Mouse (Mus musculus) cerebellum, postnatal 36 days (tissue): ENCODE data around the gene Spcs2.

Source experiments
- DNase-seq, 2 experiments: peaks; one replicate each; pipeline ENCODE4 v3.0.0; 2021 to 2022; ENCODE audit warnings: mixed read lengths in 2 of 2

The Spcs2 gene

DNA sequence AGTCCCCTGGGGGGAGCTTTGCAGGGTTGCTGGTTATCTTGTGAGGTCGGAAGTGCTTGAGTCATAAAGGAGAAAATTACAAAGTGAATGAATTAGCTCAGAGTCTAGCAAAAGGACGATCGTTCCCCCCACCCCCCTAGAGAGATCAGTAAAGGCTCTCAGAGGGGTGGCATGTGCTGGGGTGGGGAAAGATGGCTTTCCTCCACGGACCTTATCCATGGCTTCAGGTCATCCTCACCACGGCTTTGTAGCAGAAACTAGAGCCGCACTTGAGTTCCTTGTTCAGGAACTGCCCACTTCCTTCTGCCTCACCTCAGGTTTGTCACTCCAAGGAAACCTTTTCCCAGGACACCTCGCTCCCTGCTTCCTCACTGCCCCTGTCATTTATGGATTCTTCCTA, at the start of gene Spcs2:
Spcs2 (minus strand) TSS at position 101 of the 400 bp plus-strand sequence.
- no peak for DNase-seq

DNA sequence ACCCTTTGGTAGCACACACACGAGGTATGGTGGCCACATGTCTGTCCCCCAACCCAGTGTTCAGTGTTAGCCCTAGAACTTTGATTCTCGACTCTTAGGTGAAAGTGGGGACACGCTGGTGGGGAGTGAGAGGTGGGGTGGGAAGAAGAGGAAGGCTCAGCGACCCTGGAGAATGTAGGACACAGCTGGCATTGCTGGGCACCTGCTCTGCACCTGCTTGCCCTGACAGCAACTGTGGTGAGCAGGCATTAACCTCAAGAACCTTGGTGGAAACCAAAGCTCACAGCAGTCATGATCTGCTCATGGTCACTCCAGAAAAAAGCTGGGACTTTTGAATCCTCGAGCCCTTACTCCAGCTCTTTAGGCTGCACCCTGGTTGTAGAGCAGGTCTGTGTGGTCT, 47.8 kb upstream of the Spcs2 start:
- no peak for DNase-seq

DNA sequence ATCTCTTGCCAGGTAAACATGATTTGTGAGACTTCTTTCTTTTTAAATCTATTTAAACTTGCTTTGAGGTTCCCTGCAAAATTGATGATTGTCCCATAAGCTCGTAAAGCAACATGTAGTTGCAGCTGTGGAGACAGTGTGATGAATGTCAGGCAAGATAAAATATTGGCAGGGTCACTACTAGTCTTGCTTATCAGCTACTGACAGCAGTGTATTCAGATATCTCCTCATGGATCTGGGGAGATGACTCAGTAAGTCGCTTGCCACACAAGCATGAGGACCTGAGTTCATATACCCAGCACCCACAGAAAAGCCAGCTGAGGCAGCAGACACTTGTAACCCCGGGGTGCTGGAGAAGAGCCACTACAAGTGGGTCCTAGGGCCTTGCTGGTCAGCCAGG, 44.2 kb upstream of the Spcs2 start:
- no peak for DNase-seq

DNA sequence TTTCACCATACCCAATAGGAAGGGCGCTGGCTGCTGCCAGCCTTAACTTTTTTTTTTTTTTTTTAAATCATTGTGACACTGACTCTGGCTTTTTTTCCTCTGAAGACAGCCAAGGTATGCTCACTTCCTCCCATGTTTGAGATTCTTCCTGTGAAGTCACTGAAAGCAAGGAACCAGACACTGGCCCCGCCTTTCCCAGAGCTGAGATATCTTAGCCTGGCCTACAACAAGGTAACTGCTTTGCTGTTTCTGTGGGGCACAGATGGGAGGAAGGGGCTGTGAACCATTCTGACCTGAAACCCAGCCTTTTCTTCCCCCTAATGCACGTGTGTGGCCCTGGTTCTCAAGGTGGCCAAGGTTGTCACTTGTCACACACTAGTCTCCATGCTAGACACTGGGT, 43.1 kb upstream of the Spcs2 start:
- DNase-seq = no peak

DNA sequence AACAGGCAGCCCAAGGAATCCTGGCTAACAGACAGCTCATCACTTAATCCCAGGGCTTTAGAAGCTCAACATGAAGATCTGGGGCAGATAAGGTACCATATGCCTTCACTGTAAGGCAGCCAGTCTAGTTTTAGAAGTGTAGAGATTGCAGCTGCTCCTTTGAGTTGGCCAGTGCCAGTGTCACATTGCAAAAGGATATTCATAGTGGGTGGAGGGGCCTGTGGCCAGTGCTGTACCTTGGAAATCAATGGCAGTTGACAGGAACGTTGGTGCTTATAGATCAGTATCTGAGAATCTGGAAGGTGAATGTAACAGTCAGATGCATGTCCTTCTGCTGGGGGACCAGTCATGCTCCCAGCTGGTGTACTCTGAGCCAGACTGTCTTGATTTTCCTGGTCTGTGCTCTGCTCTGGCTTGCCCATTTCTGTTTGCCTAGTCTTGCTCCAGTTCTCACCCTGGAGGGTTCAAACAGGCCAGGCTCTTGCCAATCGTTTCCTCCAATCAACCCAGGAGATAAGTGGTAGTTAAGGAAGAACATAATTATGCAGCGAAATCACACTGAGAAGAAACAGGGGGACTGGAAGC, 41.3 kb upstream of the Spcs2 start:
- DNase-seq = no peak

DNA sequence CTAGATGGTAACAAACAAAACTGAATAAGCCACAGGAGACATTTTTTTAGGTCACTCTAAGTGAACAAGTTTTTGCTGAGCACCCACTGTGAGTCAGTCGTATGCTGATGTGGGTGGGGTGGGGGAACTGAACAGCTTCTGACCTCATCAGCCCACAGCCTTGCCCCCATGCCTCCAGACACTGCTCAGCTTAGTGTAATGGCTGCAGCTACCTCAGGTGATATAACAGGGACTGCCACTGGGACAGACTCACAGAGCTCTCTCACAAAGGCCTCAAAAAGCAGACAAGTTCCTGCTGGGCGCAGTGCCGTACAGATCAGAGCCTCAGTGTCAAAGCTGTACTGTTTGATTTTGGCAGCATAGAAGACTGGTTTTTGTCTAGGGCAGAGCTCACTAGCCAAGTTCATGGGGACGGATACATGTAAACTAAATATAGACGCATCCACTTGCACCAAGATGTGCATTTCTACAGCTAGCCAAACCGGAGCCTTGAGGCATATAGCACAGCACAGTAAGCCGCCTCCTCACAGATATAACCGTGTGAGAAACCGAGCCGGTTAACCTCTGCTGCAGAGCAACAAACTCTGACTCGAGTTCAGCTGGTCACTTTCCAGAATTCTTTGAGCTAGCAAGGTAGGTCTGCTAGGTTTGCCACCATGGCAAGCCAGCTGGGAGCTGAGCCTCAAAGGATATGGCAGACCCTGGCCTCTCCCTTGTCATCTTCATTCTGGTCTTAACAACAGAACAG, 39.8 kb upstream of the Spcs2 start:
- no peak for DNase-seq

DNA sequence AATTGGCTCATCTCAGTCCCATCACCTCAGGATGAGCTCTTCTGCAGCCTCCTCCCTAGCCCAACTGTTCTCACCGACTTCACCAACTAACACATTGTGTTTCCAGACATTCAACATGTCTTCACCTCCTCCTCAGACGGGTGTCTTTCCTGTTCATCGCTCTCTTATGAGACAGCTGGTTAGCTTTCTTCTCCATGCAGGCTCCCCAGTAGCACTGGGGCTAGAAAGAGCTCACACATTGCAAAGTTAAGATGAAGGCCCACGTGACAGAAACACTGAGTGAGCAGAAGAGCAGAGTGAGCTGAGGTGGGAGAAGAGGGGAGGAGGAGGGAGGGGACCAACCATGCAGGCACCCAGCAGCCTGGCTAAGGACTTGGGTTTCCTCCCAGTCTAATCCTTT, 38.9 kb upstream of the Spcs2 start:
- no peak for DNase-seq

DNA sequence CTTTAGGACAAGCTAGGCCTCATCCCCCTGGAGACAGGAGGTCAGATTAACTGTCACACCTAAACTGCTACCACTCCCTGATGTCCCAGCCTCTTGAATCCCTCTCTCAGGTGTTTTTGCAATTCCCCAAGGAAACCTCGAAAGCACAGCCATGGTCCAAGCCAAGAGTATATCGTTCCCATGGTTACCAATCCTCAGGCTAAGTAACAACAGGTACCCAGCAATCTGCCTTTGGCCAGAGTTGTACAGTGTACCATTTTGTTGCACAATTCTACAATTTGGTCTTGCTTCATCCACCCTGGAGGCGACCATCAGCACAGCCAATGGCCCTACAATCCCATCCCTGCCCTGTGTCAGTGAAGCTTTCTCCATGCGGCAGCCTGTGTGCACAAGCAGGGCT, 33.6 kb upstream of the Spcs2 start:
- no peak for DNase-seq

DNA sequence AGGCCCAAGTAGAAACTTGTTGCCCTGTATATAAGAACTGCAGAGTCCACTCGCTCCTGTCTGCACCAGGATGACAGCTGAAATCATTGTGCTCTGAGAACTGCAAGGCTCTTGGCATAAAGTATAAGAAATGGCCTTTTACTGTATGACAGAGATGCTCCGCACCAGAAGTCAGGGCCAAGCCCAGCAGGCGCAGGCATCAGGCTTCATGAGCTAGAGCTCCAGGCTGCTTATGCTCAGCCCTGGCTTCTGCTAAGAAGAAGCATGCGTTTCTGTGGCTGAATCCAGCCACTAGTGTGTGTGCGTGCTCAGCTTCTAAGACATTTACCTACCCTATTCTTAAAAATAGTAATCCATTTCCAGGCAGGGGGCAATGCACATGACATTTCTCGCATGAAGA, 31.2 kb upstream of the Spcs2 start:
- DNase-seq = no peak

DNA sequence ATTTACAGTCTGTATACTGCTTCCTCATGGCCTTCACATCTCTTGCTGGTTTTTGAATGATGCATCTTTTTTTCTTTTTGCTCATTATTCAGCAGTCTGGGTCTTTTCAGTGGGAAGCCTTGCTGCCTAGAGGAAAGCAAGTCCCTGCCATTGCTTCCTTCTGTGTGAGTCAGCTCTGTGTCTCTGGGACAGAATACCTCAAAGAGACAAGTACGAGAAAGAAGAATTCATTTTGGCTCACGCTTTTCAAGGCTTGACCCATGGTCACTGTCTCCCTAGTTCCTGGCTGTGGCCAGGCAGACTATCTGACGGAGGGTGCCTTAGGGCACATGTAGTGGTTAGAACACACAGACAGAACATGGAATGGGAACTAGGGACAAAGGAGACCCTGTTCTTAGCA, 30.7 kb upstream of the Spcs2 start:
- no peak for DNase-seq

DNA sequence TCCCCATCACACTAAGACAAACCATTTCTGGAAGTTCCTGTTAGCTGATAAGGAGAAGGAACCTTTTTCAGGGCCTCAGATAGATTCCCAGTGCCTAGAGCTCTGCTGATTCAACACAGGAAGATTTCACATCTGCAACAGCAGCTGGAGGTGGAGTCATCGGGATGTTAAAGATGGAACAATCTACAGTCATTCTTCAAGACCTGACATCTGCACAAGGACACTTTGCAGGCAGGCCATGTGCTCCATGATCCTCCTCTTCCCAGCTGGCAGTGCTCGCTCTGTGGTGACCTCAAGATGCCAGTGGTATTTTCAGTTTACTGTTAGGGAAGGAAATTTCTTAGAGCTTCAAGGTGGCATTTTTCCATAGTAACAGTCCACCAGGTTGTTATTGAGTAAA, 29.1 kb upstream of the Spcs2 start:
- DNase-seq = no peak

DNA sequence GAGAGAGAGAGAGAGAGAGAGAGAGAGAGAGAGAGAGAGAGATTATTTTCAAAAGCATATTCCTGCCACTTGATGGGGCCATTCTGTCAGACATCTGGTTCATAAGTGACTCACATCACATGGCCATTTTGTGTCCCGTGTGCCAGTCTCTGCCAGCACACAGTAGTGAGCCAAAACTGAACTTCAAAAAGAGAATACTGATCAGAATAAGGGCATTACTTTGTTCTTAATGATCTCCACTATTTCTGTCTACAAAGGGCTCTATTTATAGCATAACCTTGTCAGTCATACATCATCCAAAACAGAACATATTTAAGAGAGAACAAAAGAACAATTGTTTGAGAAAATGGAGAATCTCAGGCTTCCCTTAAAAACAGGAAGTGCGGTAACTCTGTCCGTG, 28.2 kb upstream of the Spcs2 start:
- no peak for DNase-seq

DNA sequence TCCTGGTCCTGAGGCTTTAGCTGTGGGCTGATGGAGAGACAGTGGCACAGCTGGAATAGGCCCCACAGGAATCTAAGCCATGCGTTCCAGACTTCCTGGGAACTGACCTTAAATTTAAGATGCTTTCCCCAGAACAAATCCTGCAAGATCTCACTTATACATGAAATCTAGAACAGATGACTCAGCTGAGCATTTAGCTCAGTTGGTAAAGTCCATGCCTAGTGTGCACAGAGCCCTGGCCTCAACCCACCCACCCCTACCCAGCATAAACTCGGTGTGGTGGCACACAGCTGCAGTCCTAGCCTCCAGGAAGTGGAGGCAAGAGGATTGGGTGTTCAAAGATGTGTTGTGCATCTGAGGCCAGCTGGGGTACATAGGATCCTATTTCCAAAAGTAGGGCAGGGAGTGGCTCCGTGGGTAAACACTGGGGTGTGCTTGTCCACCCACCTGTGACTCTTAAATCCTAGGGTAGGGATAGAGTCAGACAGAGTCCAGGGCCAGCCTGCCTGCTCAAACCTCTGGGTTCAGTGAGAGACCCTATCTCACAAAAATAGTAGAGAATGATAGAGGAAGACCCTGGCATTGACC, 27.0 kb upstream of the Spcs2 start:
- no peak for DNase-seq

DNA sequence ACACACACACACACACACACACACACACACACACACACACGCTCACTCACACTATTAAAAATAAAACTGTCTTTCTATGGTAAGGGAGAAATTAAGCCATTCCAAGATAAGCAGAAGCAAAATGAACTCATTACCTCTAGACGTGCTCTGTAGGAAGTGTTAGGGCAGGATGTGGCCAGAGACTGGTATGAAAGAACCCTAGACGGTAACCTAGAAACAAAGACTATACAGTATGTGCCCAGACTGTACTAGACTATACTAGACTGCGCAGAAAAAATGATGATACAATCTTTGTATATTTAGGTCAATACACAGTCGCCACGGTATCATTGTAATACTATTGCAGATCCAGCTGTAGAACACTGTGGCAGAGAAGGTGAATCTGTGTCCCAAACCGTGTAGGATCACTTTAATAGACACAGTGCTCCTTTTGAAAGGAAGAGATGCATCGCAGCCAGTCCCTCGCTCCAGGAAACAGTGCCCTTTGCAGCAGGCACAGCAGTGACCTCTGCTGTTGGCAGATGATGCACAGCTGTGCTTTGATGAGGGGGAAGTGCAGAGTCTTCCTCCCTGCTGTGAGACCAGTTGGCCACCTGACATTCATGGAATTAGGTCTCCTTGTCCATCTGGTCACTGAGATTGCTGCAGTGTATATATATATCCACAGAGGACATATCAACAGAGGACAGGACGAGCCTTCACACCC, 26.1 kb upstream of the Spcs2 start:
- DNase-seq = peak in 1 of 2 experiments; percentile 7

DNA sequence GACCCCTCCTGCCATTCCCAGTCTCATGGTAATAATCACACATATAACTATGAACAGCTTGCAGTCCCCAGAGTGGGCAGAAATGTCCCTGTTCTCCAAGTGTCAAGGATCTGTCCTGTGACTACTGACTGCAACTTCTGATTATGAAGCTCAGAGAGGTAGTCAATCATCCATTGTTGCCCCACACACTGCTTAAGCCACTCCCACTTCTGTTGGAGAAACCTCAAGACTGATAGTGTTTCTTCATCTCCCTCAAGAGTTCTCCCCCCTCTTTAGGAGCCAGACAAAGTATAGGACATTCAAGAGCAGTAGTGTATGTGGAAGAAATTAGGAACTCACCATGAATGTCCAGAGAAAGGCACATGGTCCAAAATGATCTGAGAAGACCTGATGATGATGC, 24.5 kb upstream of the Spcs2 start:
- no peak for DNase-seq

DNA sequence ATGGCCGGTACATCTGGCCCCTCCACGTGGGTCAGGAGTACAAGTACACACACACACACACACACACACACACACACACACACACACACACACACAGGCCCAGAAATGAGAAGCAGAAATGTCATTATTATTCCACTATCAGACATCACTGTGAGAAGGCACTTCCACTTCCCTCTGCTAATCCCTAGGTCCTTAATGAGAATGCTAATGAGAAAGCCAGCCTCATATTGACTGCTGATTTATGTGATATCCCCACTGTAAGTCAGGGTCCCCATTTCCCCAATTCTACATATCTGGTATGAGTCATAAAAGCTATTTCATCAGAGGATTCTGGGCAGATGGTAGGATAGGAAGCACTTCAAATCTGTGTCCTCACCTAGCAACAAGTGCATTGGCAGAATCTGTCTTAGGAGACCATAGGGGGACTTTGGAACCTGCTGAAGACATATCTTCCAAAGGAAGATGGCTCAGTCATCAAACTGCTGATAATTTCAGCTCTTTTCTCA, 24.0 kb upstream of the Spcs2 start:
- no peak for DNase-seq

DNA sequence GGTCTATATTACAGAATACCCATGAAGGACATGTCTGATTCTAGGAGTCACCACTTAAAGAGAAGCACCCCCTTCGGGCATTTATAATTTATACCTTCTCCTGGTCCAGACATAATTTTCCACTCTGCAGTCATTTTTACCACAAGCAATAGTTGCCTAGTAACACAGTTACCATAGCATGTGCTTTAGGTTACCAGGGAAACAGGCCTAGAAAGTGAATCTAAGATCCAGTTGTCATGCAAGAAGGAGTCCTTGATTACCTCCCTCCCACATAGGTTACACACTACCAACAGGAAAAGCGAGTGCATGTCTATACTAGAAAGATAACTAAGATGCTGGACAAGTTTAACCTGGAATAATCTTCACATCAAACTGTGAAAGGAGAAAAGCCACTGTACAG, 15.0 kb upstream of the Spcs2 start:
- no peak for DNase-seq

DNA sequence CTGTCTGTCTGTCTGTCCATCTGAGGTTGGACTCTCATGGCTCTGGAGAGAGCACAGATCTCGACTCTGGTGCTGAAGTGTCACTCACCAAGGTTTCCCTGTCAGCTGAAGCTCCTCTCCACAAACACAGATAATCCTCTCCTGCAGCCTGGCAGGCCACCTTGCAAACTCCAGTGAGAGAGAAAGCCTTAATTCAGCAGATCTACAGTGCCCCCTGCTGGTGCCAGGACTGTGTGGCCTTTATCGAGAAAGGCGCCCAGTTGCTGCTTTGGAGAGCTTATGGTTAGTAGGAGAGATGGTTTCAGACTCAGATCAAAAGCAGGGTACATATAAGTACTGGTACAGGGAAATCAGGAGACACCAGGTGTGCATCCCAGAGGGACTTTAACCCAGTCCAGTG, 13.1 kb upstream of the Spcs2 start:
- DNase-seq = peak; percentile 72 to 75

DNA sequence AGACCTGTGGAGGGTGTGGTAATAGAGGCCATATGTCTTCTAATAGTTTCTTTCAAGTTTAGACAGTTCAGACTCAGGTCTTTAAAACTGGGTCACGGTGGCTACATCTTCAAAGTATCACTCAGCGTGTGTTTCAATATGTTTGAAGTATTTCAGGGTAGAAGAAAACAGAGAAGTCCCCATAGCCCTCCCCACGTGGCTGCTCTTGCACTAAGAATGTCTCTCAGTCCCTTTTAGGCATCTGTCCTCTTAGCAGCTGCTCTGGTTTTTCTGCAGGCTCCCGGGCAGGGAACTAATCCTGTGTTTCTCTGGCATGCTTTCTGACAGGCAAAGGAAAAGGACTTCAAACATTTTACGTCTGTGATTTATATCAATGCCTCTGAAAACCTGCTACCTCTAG, 12.6 kb upstream of the Spcs2 start:
- DNase-seq = no peak

DNA sequence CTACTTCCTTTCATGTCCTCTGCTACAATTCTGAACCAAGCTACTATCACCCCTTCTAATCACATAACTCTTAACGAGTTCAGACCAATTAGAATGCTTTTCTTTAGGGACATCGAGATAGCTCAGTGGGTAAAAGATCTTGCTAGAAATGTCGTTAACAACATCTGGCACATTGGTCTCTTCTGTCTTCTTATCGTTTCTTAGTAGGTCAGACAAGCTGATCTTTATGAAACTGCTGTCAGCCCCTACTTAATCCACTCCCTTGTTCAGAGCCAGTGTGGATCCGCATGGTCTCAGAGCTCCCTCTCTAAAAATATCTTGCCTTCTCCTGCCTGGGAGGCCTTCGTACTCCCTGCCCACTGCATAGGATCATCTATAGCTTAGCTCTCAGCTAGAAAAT, 10.7 kb upstream of the Spcs2 start:
- DNase-seq = no peak

DNA sequence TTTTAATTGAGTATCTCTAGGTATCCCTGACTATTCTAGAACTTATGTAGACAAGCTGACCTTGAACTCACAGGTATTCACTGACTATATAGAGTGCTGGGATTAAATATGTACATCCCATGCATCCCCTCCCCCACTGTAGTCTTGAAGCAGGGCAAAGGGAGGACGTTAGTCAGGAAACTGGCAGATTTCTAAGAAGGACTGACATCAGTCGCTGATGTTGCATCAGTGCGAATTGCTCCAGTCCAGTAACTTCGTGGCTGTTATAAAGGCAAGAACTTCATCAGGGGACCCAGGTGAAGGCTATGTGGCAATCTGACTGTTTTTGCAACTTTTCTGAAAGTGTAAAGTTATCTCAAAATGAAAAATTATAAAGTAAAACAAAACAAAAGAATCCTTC, 6.0 kb upstream of the Spcs2 start:
- DNase-seq = no peak

DNA sequence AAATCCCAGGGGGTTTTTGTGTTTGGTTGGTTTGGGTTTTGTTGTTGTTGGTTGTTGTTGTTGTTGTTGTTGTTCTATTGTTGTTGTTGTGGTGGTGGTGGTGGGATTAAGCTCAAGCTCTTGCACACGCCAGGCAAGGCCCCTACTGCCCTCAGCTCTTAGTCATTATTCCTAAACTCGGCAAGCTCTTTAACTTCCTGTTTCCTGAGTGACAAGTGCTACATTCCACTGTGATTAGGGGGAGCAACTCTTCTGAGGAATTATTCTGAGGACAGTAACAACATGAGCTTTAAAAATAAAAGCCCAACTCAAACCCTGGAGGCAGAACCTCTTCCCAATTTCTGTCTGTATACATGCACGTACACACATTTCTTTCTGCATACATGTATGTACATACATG, 2.0 kb upstream of the Spcs2 start:
- DNase-seq = no peak

DNA sequence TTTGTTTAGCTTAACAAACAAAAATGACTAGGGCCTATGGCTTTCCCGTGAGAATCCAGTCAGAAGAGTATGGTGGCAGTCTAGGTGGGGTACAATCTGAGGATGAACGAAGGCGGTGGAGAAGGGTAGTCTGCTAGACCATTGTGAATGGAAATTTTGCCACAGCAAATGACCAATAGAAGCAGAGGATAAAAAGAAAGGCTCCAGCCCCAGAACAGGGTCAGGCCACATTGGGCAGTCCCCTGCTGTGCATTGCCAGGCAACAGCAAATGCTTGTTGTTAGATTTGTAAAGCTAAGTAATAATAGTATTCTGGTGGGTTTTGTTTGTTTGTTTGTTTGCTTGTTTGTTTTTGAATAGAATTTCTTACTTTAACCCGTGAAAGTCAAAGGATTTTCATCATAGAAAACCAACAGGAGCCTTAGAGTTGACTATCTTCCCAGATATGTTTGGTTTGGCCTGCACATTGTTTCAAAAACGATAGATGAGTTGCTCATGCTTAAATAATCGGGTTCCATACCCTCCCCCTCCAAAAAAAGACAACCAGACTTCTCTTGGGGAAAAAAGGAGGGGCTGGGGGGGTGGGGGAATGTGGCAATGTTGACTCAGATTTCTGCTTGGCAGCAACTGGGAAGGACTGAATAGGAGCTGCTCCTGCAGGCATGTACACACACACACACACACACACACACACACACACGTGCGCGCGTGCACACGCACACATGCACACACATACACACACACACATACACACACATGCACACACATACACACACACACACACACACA, 1.2 kb upstream of the Spcs2 start:
- DNase-seq = no peak
